Mouse (Mus musculus): Measurements from ENCODE around the gene Casq1.

DNA sequence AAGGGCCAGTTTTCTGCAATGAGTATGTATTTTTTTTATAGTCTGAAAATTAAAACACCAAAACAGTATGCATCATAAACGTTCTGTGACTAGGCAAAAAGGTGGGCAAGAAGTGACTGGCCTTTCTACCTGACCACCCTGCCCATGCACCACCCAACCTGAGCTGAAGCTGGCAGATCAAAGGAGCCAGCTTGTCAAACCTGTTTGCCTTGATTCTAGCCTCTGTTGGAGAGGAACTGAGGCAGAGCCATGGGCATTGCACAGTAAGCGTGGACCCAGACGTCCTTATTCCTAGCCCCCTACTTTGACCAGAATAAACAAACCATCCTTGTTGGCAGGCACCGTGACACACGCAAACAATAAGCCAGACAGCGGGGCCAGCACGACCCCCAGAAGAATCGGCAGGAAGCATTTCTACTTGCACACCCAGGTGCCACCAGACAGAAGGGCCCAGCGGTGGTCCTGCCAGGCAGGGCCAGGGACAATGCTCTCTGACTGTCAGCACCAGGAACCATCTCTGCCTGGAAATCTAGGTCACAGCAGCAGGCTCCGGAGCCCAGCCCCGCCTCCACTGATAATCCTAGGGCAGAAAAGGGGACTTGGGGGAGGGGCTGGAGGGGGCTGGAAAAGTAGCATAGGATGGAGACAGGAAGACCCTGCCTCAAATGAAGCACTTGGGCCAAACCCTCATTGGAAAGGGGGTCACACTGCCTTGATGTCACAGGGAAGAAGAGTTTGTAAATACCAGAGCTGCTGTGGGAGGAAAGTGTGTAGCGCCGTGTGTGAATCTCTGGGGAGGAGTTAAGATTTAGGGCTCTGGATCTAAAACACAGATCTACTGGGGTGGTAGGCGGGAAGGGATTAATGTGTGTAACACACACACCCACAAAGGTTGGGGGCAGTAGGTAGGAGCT is 17.4 kb downstream of the Casq1 start:
- TF ChIP-seq POLR2A (IDR thresholded peaks at IDR 0.05; ENCODE audit: insufficient read depth, low read depth, low read length) (0 out of 2 replicates have a peak, but pooled peaks have one; percentile 28), CTCF (IDR thresholded peaks at IDR 0.05; ENCODE audit: insufficient read depth, low read depth, low read length) (no peak)
